Mouse (Mus musculus) adrenal gland, adult 18-20 months (tissue): ENCODE measurements around the gene Pitpna. TPM values are rescaled to one million over a fixed set of nuclear protein-coding genes. Genes with fewer than 3 reads are reported as not detected.

Experiments used
- DNase-seq, 2 experiments: peaks; one replicate each; pipeline ENCODE4 v3.0.0; 2021 to 2022; ENCODE audit warnings: low spot score in 2 of 2
- total RNA-seq, 2 experiments: library from RNA; stranded (reverse); gene quantifications; 1 replicate in 1 of 2; 2 replicates in 1 of 2; pipeline ENCODE4 v1.2.3; 2021

Gene Pitpna
- total RNA-seq, 2 experiments from 2014 or later, result 152 to 175 TPM

- DNase-seq, result no peak
Observed at GRCm38 (mm10) chr11:75630098-75630497, 42.2 kb downstream of the Pitpna start.

- DNase-seq, result peak; percentile 92 to 94
Observed at GRCm38 (mm10) chr11:75630645-75631229, 42.8 kb downstream of the Pitpna start, which contains the start of gene Inpp5k. Gene Inpp5k (plus strand): TSS chr11:75630988.

GRCm38 (mm10) chr11:75631561-75632225, 43.8 kb downstream of the Pitpna start:
- no peak for DNase-seq

- no peak for DNase-seq
Observed at GRCm38 (mm10) chr11:75632921-75633320, 45.0 kb downstream of the Pitpna start.

- DNase-seq, result no peak
Observed at GRCm38 (mm10) chr11:75634801-75635200, 46.9 kb downstream of the Pitpna start.

- DNase-seq, result no peak
Observed at GRCm38 (mm10) chr11:75635315-75635714, 47.4 kb downstream of the Pitpna start.

- DNase-seq, result no peak
Observed at GRCm38 (mm10) chr11:75643323-75643722, 55.4 kb downstream of the Pitpna start.

- DNase-seq, result no peak
Observed at GRCm38 (mm10) chr11:75644684-75645083, 56.8 kb downstream of the Pitpna start.

GRCm38 (mm10) chr11:75647681-75648211, 59.8 kb downstream of the Pitpna start:
- DNase-seq, result no peak

GRCm38 (mm10) chr11:75649155-75649561, 61.3 kb downstream of the Pitpna start:
- no peak for DNase-seq

GRCm38 (mm10) chr11:75650311-75650710, 62.4 kb downstream of the Pitpna start, which contains the start of gene Myo1c:
Gene Myo1c (plus strand): TSS chr11:75650504.
- DNase-seq, result peak in 1 of 2 experiments; percentile 55

GRCm38 (mm10) chr11:75650958-75651425, 63.1 kb downstream of the Pitpna start:
- DNase-seq, result no peak

GRCm38 (mm10) chr11:75651426-75652221, 63.7 kb downstream of the Pitpna start:
- DNase-seq, result peak; percentile 84

- DNase-seq, result no peak
Observed at GRCm38 (mm10) chr11:75652222-75652941, 64.5 kb downstream of the Pitpna start.

- no peak for DNase-seq
Observed at GRCm38 (mm10) chr11:75652942-75653684, 65.2 kb downstream of the Pitpna start.

GRCm38 (mm10) chr11:75653781-75654470, 66.0 kb downstream of the Pitpna start:
- peak; percentile 78 to 81 for DNase-seq

- DNase-seq, result peak in 1 of 2 experiments; percentile 42
Observed at GRCm38 (mm10) chr11:75654471-75655390, 66.8 kb downstream of the Pitpna start.
